Mouse (Mus musculus): ENCODE measurements at regions not wholly inside any gene's neighbourhood (a gene's known extent, or its start where the extent isn't known, plus 50 kb on each side); places are given as distances from the start of the nearest gene placed in this dataset.

DNA sequence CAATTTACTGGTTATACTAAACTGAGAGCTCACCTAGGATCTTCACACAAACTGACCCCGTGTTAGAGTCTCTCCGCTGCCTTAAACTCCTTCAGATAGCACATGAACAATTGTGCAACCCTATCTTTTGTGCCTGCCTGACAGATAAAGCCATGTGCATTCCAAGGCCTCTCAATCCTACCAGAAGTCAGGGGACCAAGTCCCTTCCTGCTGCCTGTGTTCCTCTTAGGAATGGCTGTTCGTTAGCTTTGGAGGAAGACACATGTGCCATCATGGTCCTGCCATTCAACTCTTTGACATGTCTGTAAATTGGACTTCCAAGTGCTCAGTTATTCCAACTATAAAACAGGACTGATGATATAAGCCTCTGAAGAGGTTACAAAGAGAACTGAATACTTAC lies 161.4 kb upstream of the Cpeb2 start:
- no peak for TF ChIP-seq CTCF (IDR thresholded peaks at IDR 0.05; ENCODE audit: control insufficient read depth, insufficient read depth, insufficient read length)
- TF ChIP-seq FOSL1 (IDR thresholded peaks at IDR 0.05; ENCODE audit: insufficient read depth, low read length, poor library complexity, severe bottlenecking) = no peak
- TF ChIP-seq MAX (IDR thresholded peaks at IDR 0.05) = no peak
- no peak for TF ChIP-seq CEBPB (IDR thresholded peaks at IDR 0.05; ENCODE audit: low read depth)
- no peak for TF ChIP-seq USF1 (IDR thresholded peaks at IDR 0.05; ENCODE audit: low read depth)
- no peak for TF ChIP-seq MYOD1 (IDR thresholded peaks at IDR 0.05; ENCODE audit: control insufficient read depth, insufficient read length, low read depth)
- no peak for TF ChIP-seq MYOG (IDR thresholded peaks at IDR 0.05; ENCODE audit: control insufficient read depth, extremely low read depth, insufficient read length)

Data from C2C12 (cell line).